Mouse (Mus musculus) erythroblast, embryonic 14.5 days (primary cell): Measurements from ENCODE around the gene Fars2. TPM values are rescaled to one million over a fixed set of nuclear protein-coding genes. Genes with fewer than 3 reads are reported as not detected.

ENCODE experiments used
- H3K27me3 ChIP-seq: 2 replicates; pipeline ENCODE4 v1.6.1; 2012; ENCODE audit warnings: inconsistent platforms; ENCODE audit not compliant: control insufficient read depth
- H3K36me3 ChIP-seq: 2 replicates; pipeline ENCODE4 v1.6.1; 2012; ENCODE audit warnings: mild to moderate bottlenecking, inconsistent platforms; ENCODE audit not compliant: control insufficient read depth
- H3K4me1 ChIP-seq: 2 replicates; pipeline ENCODE4 v1.6.1; 2012; ENCODE audit warnings: inconsistent platforms; ENCODE audit not compliant: control insufficient read depth
- H3K4me3 ChIP-seq: replicated peaks from 2 replicates; pipeline ENCODE3; 2012; ENCODE audit warnings: moderate library complexity, mild to moderate bottlenecking, inconsistent platforms
- H3K9me3 ChIP-seq: 2 replicates; pipeline ENCODE4 v1.6.1; 2012; ENCODE audit warnings: low read length, inconsistent platforms, mixed read lengths; ENCODE audit not compliant: control insufficient read depth
- GATA1 ChIP-seq: IDR thresholded peaks from 2 replicates; pipeline ENCODE4 v1.6.1; 2012; ENCODE audit warnings: low read length, inconsistent platforms, mixed read lengths
- TAL1 ChIP-seq: IDR thresholded peaks from 3 replicates; pipeline ENCODE4 v1.6.1; 2012; ENCODE audit warnings: low read length, inconsistent platforms, mixed read lengths
- polyA plus RNA-seq: library from polyadenylated mRNA; stranded (reverse); fragments of >175 nt; gene quantifications from 2 replicates; pipeline ENCODE4 v1.2.3, GENCODE M21; 2012

Fars2 gene
- polyA plus RNA-seq, 1 experiment = 7.4 TPM

DNA sequence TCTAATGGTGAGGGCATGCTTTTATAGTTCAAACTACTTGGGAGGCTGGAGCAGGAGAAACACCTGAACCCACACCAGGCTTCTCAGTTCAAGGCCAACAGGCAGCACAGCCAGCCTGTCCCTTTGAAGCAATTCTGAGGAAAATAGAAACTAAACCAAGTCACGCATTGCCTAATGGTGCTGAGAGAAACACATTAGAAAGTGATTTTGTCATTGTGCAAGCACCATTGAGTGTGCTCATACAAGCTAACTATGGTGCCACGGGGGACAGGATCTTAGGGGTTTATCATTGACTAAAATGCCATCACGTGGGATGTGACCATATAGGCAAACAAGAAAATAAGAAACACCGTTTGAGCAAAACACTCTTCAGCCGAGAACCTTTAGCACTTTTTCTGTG is 489.5 kb downstream of the Fars2 start:
- no peak for TF ChIP-seq GATA1
- no peak for TF ChIP-seq TAL1
- no peaks in the 10 kb centered on the region for H3K9me3 ChIP-seq
- no peaks in the 10 kb centered on the region for H3K27me3 ChIP-seq
- no peaks in the 10 kb centered on the region for H3K4me1 ChIP-seq
- no peak overlapping the region for H3K4me3 ChIP-seq
- no peaks in the 10 kb centered on the region for H3K36me3 ChIP-seq

DNA sequence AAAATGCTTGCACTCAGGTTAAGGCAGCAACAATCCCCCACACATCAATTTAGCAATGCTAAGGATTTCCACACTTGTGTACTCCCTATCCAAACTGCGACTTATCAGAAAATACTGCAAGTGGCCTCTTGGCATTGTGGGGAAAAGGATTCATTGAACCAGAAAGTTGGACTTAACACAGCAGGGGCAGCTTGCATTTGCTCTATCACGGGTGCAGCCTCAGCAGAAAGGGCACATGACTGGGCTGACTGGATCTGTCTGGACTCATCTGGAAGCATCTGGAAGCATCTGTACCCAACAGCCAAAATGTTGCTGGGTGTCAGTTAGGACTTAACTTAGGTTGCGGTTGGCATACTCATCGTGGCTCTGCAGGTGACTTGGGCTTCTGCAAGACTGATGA is 490.7 kb downstream of the Fars2 start:
- Histone ChIP-seq H3K27me3 (no peaks in the 10 kb centered on the region), H3K4me1 (no peaks in the 10 kb centered on the region), H3K4me3 (no peak overlapping the region), H3K9me3 (no peaks in the 10 kb centered on the region), H3K36me3 (no peaks in the 10 kb centered on the region)
- TF ChIP-seq GATA1 (no peak), TAL1 (no peak)

DNA sequence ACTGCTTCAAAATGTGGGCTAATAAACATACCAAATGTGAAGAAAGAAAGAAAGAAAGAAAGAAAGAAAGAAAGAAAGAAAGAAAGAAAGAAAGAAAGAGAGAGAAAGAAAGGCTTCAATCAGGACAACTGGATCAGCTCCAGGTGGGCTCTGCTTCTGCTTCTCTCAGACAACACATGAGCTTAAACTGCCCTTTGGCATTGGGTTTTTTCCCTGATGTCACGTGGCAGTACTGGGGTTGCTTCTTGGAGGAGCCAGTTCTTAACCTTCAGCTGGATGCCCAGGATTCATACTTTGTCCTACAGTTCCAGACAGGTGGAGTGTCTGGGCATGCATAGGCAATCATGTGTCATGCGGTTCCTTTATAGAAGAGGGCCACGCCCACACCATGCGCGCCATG is 493.2 kb downstream of the Fars2 start:
- Histone ChIP-seq H3K9me3 (no peaks in the 10 kb centered on the region), H3K27me3 (no peaks in the 10 kb centered on the region), H3K4me1 (no peaks in the 10 kb centered on the region), H3K4me3 (no peak overlapping the region), H3K36me3 (no peaks in the 10 kb centered on the region)
- no peak for TF ChIP-seq TAL1
- TF ChIP-seq GATA1 = no peak

DNA sequence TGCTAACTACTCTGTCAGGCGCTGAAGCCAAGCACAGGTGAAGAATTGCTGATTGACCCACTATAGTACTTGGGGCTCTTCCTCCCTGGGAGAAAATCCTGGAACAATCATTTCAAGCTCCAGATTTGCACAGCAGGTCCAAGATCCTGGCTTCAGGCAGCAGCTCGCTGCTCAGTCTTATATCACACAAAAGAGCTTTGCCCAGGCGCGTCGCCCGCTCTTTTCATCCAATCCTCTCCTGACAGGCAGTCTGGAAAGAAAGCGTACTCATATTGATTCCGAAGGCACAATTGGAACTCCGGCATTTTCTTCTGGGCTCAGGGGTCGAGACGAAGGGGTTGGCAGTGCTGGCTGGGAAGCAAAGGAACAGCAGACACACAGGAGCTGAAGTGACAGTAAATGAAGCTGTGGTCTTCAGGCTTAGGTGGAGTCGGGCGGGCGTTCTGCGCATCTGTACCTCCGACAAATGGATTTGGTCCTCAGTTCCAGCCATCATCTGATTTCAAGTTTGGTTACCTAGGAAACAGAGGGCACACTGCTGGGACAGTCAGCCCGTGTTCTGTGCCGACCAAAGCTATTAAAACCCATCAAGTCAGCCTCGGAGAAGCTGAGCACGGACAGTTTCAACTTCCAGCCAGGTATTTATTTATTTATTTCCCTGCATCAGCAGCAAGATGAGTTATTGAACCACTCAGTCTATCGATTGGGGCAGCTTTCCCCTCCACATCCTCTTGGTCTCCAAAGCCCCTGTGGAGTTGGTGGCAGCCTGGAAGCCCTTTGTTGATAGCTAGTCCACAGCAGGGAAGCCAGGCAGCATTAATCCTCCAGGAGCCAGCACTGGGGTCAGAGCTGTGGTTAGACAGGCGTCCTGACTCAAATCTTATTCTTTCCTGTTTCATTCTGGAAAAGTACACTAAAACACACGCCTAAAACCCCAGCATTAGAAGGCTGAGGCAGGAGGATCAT is 495.9 kb downstream of the Fars2 start:
- Histone ChIP-seq H3K4me3 (no peak overlapping the region), H3K36me3 (no peaks in the 10 kb centered on the region), H3K4me1 (no peaks in the 10 kb centered on the region), H3K27me3 (no peaks in the 10 kb centered on the region), H3K9me3 (no peaks in the 10 kb centered on the region)
- TF ChIP-seq TAL1 (no peak), GATA1 (no peak)

DNA sequence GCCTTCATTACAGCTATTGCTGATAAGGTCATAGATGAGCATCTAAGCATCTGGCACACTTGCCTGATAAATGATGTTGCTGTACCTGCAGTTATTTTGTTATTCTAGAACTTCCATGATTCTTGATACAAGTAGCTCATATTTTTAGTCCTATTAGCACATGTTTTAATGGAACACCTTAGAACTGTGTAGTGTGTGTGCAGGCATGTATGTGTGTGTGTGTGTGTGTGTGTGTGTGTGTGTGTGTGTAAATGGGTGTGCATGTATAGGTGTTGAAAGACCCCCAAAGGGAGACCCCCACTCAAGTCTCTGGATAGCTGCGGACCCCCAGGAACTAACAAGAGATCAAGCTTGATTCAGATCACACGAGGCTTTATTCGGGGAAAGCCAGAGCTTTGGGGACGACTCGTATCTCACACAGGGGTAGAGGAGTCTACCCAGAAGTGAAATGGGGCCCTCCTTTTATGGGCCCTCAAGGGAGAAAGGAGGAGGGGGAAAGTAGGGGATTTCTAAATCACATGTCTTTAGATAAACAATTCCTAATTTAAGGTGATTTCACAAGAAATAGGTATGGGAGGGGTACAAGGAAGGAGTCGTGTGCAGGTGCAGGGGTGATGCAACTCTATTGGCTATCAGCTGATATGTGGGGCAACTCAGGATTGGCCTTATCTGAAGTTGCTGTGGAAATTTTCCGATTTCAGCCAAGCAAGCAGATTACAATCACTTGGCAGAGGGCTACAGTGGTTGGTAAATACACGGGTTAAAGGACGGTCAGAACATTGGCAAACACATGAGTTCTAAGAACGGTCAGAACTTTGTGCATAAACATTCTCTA is 503.5 kb downstream of the Fars2 start:
- Histone ChIP-seq H3K4me3 (no peak overlapping the region), H3K27me3 (no peaks in the 10 kb centered on the region), H3K9me3 (no peaks in the 10 kb centered on the region), H3K36me3 (no peaks in the 10 kb centered on the region), H3K4me1 (no peaks in the 10 kb centered on the region)
- TF ChIP-seq TAL1 (no peak), GATA1 (no peak)

DNA sequence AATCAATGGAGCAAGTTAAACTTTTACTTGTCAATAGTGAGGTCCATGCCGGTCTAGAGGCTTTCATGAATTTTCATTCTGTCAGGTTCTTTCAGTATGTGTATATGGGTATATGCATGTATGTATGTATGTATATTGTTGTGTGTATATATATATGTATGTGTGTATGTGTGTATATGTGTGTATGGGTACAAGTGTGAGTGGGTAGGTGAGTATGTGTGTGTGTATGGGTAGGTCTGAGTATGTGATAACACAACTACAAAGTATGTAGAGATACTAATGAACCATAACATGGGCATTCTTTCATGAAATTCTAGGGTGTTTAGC is 504.1 kb downstream of the Fars2 start:
- Histone ChIP-seq H3K4me3 (no peak overlapping the region), H3K9me3 (no peaks in the 10 kb centered on the region), H3K36me3 (no peaks in the 10 kb centered on the region), H3K27me3 (no peaks in the 10 kb centered on the region), H3K4me1 (no peaks in the 10 kb centered on the region)
- no peak for TF ChIP-seq GATA1
- TF ChIP-seq TAL1 = no peak

DNA sequence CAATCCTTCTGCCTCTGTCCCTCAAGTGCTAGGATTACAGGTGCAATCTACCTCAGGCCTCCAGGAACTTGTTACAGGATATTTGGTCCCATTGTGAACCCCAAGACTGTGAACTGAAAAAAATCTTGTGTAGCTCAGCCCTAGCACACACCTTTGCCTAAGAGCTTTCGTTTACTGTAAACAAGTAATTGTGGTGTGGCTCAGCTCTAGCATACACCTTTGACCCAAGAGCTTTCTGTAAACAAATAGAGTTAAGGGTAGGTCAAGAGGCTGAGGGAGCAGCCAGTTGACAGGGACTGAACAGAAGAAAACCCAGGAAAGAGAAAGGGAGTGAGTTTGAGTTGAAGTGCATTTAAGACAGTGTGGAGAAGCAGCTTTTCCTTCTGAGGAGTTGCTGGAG is 506.3 kb downstream of the Fars2 start:
- no peaks in the 10 kb centered on the region for H3K4me1 ChIP-seq
- H3K36me3 ChIP-seq = no peaks in the 10 kb centered on the region

DNA sequence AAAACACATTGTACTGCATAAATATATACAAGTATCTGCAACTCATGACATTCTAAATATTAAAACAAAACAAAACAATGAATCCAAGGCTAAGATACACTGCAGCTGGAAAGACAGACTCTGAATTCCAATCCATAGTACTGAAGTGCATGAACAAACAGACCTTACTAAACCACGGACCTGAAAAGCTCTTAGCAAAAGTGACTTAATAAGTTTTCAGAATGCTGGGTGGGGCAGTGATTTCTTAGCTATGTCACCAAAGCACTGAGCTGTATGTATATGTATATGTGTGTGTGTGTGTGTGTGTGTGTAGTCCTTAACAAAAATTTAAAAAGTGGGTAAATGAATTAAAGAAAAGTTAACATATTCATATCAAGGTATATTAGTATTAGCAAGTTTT is 511.9 kb downstream of the Fars2 start:
- no peak overlapping the region for H3K4me3 ChIP-seq
- no peaks in the 10 kb centered on the region for H3K36me3 ChIP-seq
- no peaks in the 10 kb centered on the region for H3K27me3 ChIP-seq
- no peaks in the 10 kb centered on the region for H3K4me1 ChIP-seq
- TF ChIP-seq TAL1 (no peak), GATA1 (no peak)
- no peaks in the 10 kb centered on the region for H3K9me3 ChIP-seq

More for the DNA sequence above, 506.3 kb downstream of the Fars2 start:
- TF ChIP-seq GATA1 (no peak), TAL1 (no peak)
- H3K9me3 ChIP-seq = no peaks in the 10 kb centered on the region
- H3K27me3 ChIP-seq = no peaks in the 10 kb centered on the region
- no peak overlapping the region for H3K4me3 ChIP-seq

DNA sequence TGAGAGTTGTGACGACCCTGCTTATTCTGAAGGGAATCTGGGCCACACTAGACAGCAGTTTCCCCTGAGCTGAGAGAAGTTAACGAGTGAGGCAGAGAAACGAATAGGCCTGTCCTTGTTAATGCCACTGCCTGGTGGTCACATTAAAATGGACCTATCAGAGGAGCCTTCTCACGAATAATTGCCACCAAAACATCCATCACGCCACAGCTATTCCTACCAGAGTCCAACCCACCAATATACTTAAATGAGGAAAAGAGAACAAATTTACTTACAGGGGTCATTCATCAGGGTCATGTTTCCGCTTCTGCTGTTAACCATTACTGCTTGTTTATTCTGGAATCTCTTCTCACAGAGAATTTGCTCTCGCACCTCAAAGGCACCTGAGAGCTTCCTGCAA is 531.0 kb downstream of the Fars2 start:
- TF ChIP-seq GATA1 = no peak
- Histone ChIP-seq H3K36me3 (no peaks in the 10 kb centered on the region), H3K4me3 (no peak overlapping the region), H3K4me1 (no peaks in the 10 kb centered on the region), H3K9me3 (no peaks in the 10 kb centered on the region), H3K27me3 (no peaks in the 10 kb centered on the region)
